Mouse (Mus musculus) testis, adult 2 months (tissue): Measurements from ENCODE around the gene Ifrd1. TPM values are rescaled to one million over a fixed set of nuclear protein-coding genes. Genes with fewer than 3 reads are reported as not detected.

ENCODE experiments used
- H3K27ac ChIP-seq: fragments of 200-500 bp; 2 replicates; pipeline ENCODE4 v1.5.1; 2012; ENCODE audit warnings: low read depth, low read length; ENCODE audit not compliant: control insufficient read depth, insufficient read depth
- H3K27me3 ChIP-seq: fragments of 200-500 bp; 2 replicates; pipeline ENCODE4 v1.6.1; 2012; ENCODE audit warnings: mild to moderate bottlenecking, low read length, moderate library complexity; ENCODE audit not compliant: control insufficient read depth, insufficient read depth
- H3K36me3 ChIP-seq: fragments of 200-500 bp; 2 replicates; pipeline ENCODE4 v1.6.1; 2012; ENCODE audit warnings: mild to moderate bottlenecking, low read length; ENCODE audit not compliant: control insufficient read depth, insufficient read depth
- H3K4me1 ChIP-seq: fragments of 200-500 bp; 2 replicates; pipeline ENCODE4 v1.6.1; 2012; ENCODE audit warnings: low read length; ENCODE audit not compliant: control insufficient read depth, insufficient read depth
- H3K4me3 ChIP-seq: fragments of 200-500 bp; 2 replicates; pipeline ENCODE4 v1.5.1; 2012; ENCODE audit warnings: low read depth, mild to moderate bottlenecking, low read length, moderate library complexity, mixed read lengths; ENCODE audit not compliant: control insufficient read depth
- CTCF ChIP-seq: fragments of 200-500 bp; IDR thresholded peaks from 2 replicates; pipeline ENCODE4 v1.5.1; 2012; ENCODE audit warnings: low read depth, mild to moderate bottlenecking, inconsistent platforms, low read length, moderate library complexity; ENCODE audit not compliant: control insufficient read depth, insufficient read depth, insufficient replicate concordance
- POLR2A ChIP-seq: fragments of 200-500 bp; IDR thresholded peaks from 2 replicates; pipeline ENCODE4 v1.6.1; 2012; ENCODE audit warnings: low read depth, mild to moderate bottlenecking, inconsistent platforms, low read length, moderate library complexity; ENCODE audit not compliant: control insufficient read depth
- polyA plus RNA-seq: library from polyadenylated mRNA; depleted of rRNA; stranded (reverse); fragments of >200 nt; gene quantifications from 2 replicates; pipeline ENCODE4 v1.2.3, GENCODE M21; 2012

The Ifrd1 gene
- polyA plus RNA-seq, 1 experiment = 11.3 TPM

DNA sequence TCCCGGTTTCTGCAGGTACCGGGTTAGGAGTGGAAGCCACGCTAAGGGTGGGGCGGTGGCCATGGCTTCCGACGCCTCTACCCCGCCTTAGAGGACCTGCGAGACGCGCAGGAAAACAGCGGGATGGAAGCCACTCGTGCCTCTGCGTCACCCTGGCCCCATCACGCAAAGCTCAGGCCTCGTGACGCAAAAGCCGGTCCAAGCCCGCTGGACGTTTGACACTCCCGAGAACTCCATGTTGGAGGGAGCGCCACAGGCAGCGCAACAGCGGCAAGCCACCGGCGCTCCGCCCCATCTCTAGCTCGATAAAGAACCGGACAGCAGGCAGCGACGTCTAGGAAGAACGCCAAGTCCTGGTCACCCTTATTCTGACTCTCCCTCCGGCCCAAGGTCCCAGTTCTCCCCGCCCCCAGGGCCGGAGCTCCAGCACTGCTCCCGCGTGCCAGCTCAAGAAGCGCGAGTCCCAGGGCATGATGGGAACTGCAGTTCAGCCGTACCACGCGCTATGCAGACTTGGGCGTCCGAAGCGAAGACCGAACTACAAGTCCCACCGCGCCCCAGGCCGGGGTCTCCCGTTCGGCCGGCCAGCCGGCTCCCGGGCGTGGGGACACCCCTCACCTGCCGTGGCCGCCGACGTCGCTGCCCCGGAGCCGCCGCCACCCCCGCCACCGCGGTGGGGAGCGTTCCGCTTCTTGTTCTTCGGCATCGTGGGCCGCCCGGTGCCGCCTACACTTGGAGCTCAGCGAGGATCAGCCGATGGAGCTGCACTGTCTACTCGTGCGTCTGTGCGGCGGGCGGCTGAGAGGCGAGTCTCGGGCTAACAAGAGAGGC, 25.8 kb downstream of the Ifrd1 start:
- Histone ChIP-seq H3K36me3 (no peaks in the 10 kb centered on the region), H3K27ac (peak overlapping the region; percentile 92), H3K4me1 (no peaks in the 10 kb centered on the region; the same call in 1 of the 2 replicates), H3K4me3 (peak overlapping the region; percentile 90), H3K27me3 (no peaks in the 10 kb centered on the region)
- TF ChIP-seq CTCF (no peak), POLR2A (peak; percentile 10; the same call in 1 of the 2 replicates)

- TF ChIP-seq POLR2A (no peak), CTCF (no peak)
- Histone ChIP-seq H3K27ac (no peak overlapping the region), H3K27me3 (no peaks in the 10 kb centered on the region), H3K4me1 (no peaks in the 10 kb centered on the region; the same call in 1 of the 2 replicates), H3K36me3 (no peaks in the 10 kb centered on the region), H3K4me3 (peak overlapping the region; percentile 90; the same call in 1 of the 2 replicates)
Measured at GRCm38 (mm10) chr12:40221611-40222010, 26.7 kb downstream of the Ifrd1 start.

DNA sequence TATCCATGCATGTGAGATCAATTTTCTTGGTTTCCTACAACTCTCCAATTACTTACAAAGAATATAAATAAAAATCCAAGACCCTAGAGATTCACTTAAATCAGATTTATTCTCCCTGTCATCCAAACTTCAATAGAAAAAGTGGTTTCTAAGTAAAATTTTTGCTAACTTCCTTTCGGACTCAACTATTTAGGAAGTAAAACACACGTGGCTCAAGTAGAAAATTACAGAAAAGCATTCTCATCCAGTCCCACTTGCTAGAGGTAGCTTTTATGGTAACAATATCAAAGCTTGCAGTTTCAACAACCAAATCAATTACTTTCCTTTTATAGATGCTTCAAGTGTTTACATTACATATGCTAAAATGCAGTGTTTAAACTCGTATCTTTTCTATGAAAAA, 27.4 kb downstream of the Ifrd1 start:
- Histone ChIP-seq H3K4me1 (no peaks in the 10 kb centered on the region; the same call in 1 of the 2 replicates), H3K27ac (no peak overlapping the region), H3K27me3 (no peaks in the 10 kb centered on the region), H3K4me3 (no peak overlapping the region), H3K36me3 (no peaks in the 10 kb centered on the region; the same call in 1 of the 2 replicates)
- no peak for TF ChIP-seq CTCF
- TF ChIP-seq POLR2A = no peak

DNA sequence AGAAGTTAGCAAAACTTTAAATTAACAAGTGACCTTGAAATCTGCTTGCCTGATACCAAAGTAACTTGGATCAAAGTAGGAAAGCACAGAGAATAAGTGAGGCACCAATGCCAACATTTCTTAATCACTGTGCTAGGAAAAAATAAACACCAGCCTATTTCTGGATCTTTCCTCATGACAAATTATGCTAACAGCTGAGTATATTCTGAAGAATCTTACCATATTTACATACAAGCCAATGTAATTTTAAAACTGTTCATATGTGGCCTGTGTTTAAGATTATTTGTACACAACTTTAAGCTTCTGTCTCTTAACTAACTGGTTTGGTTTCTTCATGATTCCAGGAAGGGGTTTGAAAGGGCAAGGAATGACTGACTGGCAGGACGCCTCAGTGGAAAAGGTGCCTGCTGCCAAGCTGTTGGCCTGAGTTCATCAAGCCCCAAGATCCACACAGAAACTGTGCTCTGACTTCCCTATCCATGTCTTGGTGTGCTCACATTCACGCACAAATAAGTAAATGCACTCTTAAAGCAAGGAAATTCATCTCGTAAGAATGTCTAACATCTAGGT, 28.2 kb downstream of the Ifrd1 start:
- H3K27me3 ChIP-seq = no peaks in the 10 kb centered on the region
- no peak overlapping the region for H3K27ac ChIP-seq
- TF ChIP-seq CTCF = no peak
- TF ChIP-seq POLR2A = no peak
- H3K4me3 ChIP-seq = peak overlapping the region; percentile 60
- H3K36me3 ChIP-seq = no peaks in the 10 kb centered on the region; the same call in 1 of the 2 replicates
- H3K4me1 ChIP-seq = no peaks in the 10 kb centered on the region; the same call in 1 of the 2 replicates

- Histone ChIP-seq H3K27me3 (no peaks in the 10 kb centered on the region), H3K4me1 (no peaks in the 10 kb centered on the region), H3K27ac (no peak overlapping the region), H3K4me3 (no peak overlapping the region), H3K36me3 (no peaks in the 10 kb centered on the region; the same call in 1 of the 2 replicates)
- TF ChIP-seq POLR2A (no peak), CTCF (no peak)
Measured at GRCm38 (mm10) chr12:40218430-40218945, 29.8 kb downstream of the Ifrd1 start.

GRCm38 (mm10) chr12:40217776-40218175, 30.5 kb downstream of the Ifrd1 start:
- H3K4me1 ChIP-seq = no peaks in the 10 kb centered on the region
- no peaks in the 10 kb centered on the region for H3K27me3 ChIP-seq
- no peaks in the 10 kb centered on the region; the same call in 1 of the 2 replicates for H3K36me3 ChIP-seq
- H3K27ac ChIP-seq = no peak overlapping the region
- no peak for TF ChIP-seq POLR2A
- no peak for TF ChIP-seq CTCF
- no peak overlapping the region for H3K4me3 ChIP-seq
